Mouse (Mus musculus) liver, adult (tissue): ENCODE measurements around the gene Lrrc1.

ENCODE experiments used
- GATA4 ChIP-seq: IDR thresholded peaks from 2 replicates; pipeline ENCODE4 v1.6.1; 2014; ENCODE audit warnings: mild to moderate bottlenecking, low read length; ENCODE audit not compliant: insufficient replicate concordance

Gene Lrrc1

GRCm38 (mm10) chr9:77525595-77526295 lies 18.9 kb downstream of the Lrrc1 start:
- no peak for TF ChIP-seq GATA4

- TF ChIP-seq GATA4, result no peak
Observed at GRCm38 (mm10) chr9:77523793-77524192, 20.9 kb downstream of the Lrrc1 start.

GRCm38 (mm10) chr9:77522476-77522875 lies 22.2 kb downstream of the Lrrc1 start:
- TF ChIP-seq GATA4, result no peak

GRCm38 (mm10) chr9:77519198-77519597 lies 25.5 kb downstream of the Lrrc1 start:
- TF ChIP-seq GATA4, result no peak

- no peak for TF ChIP-seq GATA4
Observed at GRCm38 (mm10) chr9:77516782-77517364, 27.8 kb downstream of the Lrrc1 start.

- TF ChIP-seq GATA4, result no peak
Observed at GRCm38 (mm10) chr9:77513892-77514291, 30.8 kb downstream of the Lrrc1 start.

- TF ChIP-seq GATA4, result no peak
Observed at GRCm38 (mm10) chr9:77512220-77512619, 32.5 kb downstream of the Lrrc1 start.

GRCm38 (mm10) chr9:77510574-77510973 lies 34.1 kb downstream of the Lrrc1 start:
- TF ChIP-seq GATA4, result no peak

GRCm38 (mm10) chr9:77507743-77508394 lies 36.8 kb downstream of the Lrrc1 start:
- TF ChIP-seq GATA4, result no peak

GRCm38 (mm10) chr9:77502548-77503438 lies 41.9 kb downstream of the Lrrc1 start:
- TF ChIP-seq GATA4, result no peak

- TF ChIP-seq GATA4, result no peak
Observed at GRCm38 (mm10) chr9:77502171-77502547, 42.5 kb downstream of the Lrrc1 start.

- no peak for TF ChIP-seq GATA4
Observed at GRCm38 (mm10) chr9:77499084-77499483, 45.6 kb downstream of the Lrrc1 start.

GRCm38 (mm10) chr9:77498406-77498805 lies 46.3 kb downstream of the Lrrc1 start:
- no peak for TF ChIP-seq GATA4

GRCm38 (mm10) chr9:77497173-77497572 lies 47.5 kb downstream of the Lrrc1 start:
- TF ChIP-seq GATA4, result no peak

GRCm38 (mm10) chr9:77496540-77497062 lies 48.1 kb downstream of the Lrrc1 start:
- no peak for TF ChIP-seq GATA4
